Mouse (Mus musculus) kidney, adult 2 months (tissue): ENCODE measurements around the gene Slc4a7. TPM values are rescaled to one million over a fixed set of nuclear protein-coding genes. Genes with fewer than 3 reads are reported as not detected.

ENCODE experiments used
- DNase-seq: peaks from one replicate; pipeline ENCODE4 v3.0.0; 2021
- H3K27ac ChIP-seq: fragments of 200-500 bp; 2 replicates; pipeline ENCODE4 v1.5.1; 2012; ENCODE audit warnings: low read depth, low read length, control low read depth, inconsistent platforms; ENCODE audit not compliant: insufficient read depth
- H3K27me3 ChIP-seq: fragments of 200-500 bp; replicated peaks from 2 replicates; pipeline ENCODE4 v1.6.1; 2012; ENCODE audit warnings: mild to moderate bottlenecking, moderate library complexity, low read length, inconsistent platforms; ENCODE audit not compliant: control insufficient read depth, insufficient read depth
- H3K36me3 ChIP-seq: fragments of 200-500 bp; 2 replicates; pipeline ENCODE4 v1.6.1; 2012; ENCODE audit warnings: mild to moderate bottlenecking, moderate library complexity, low read length, inconsistent platforms; ENCODE audit not compliant: control insufficient read depth, insufficient read depth
- H3K4me1 ChIP-seq: fragments of 200-500 bp; 2 replicates; pipeline ENCODE4 v1.6.1; 2011; ENCODE audit warnings: low read length; ENCODE audit not compliant: control insufficient read depth, insufficient read depth
- H3K4me3 ChIP-seq: fragments of 200-500 bp; 2 replicates; pipeline ENCODE4 v1.5.1; 2011; ENCODE audit warnings: mild to moderate bottlenecking, low read depth, low read length, control low read depth; ENCODE audit not compliant: insufficient read depth
- CTCF ChIP-seq: fragments of 200-500 bp; conservative IDR thresholded peaks from 2 replicates; pipeline ENCODE4 v1.5.1; 2011; ENCODE audit warnings: low read depth, mild to moderate bottlenecking, control low read depth, low read length, moderate library complexity, mixed read lengths; ENCODE audit not compliant: insufficient read depth, insufficient read length
- POLR2A ChIP-seq: fragments of 200-500 bp; IDR thresholded peaks from one replicate; pipeline ENCODE4 v1.6.1; 2011; ENCODE audit warnings: low read depth, low read length, control low read depth
- WGBS: fragments of 180-500 bp; shearing (Covaris S2); methylation state at CpG from one replicate; pipeline ENCODE4 v1.1.7; 2018; 5-methylcytosine and 5-hydroxymethylcytosine counted together
- polyA plus RNA-seq: library from polyadenylated mRNA; depleted of rRNA; stranded (reverse); fragments of >200 nt; gene quantifications from 2 replicates; pipeline ENCODE4 v1.2.3, GENCODE M21; 2012

Gene Slc4a7
- polyA plus RNA-seq, 1 experiment, result 1.5 TPM

DNA sequence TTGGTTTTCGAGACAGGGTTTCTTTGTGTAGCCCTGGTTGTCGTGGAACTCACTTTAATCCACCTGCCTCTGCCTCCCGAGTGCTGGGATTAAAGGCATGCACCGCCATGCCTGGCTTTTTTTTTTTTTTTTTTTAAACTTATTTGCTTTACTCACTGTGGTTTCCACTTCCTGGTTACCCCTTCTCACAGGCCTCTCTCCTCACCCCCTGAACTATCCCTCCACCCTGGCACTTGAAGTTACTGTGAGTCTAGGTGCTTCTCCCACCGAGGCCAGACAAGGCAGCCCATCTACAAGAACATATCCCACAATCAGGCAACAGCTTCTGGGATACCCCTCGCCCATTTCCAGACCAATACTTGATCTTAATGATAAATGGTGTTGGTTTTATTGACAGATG, 14.8 kb downstream of the Slc4a7 start:
- Histone ChIP-seq H3K27ac (no peak overlapping the region), H3K27me3 (no peaks in the 10 kb centered on the region), H3K4me3 (no peak overlapping the region), H3K36me3 (no peaks in the 10 kb centered on the region), H3K4me1 (no peaks in the 10 kb centered on the region)
- TF ChIP-seq POLR2A (no peak), CTCF (no peak)
- no peak for DNase-seq
- WGBS, result 91% methylated on average over 6 of the region's 6 CpGs

GRCm38 (mm10) chr14:14718556-14718955, 16.5 kb downstream of the Slc4a7 start:
- WGBS, result 89% methylated on average over 4 of the region's 4 CpGs
- H3K27ac ChIP-seq, result no peak overlapping the region

DNA sequence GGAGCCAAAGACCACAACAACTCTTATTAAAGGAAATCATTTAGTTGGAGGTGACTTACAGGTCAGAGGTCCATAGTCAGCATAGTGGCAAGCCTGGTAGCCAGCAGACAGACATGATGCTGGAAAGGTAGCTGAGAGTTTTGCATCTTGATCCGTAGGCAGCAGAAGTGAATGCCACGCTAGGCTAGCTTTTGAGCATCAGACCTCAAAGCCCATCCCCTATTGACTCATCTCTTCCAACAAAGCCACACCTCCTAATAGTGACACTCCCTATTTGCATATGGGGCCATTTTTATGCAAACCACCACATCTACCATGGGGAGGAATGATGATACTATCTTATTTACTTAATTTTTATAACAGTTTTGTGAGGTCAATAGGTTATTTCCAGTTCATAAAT, 79.1 kb downstream of the Slc4a7 start:
- Histone ChIP-seq H3K27ac (no peak overlapping the region), H3K27me3 (no peaks in the 10 kb centered on the region), H3K4me3 (no peak overlapping the region), H3K4me1 (no peaks in the 10 kb centered on the region), H3K36me3 (no peaks in the 10 kb centered on the region)
- no peak for TF ChIP-seq POLR2A
- TF ChIP-seq CTCF, result no peak
- WGBS, result 99% methylated on average over 2 of the region's 2 CpGs
- DNase-seq, result no peak

More at GRCm38 (mm10) chr14:14718556-14718955, 16.5 kb downstream of the Slc4a7 start:
- no peaks in the 10 kb centered on the region for H3K36me3 ChIP-seq
- no peak for DNase-seq
- no peaks in the 10 kb centered on the region for H3K27me3 ChIP-seq
- no peak overlapping the region for H3K4me3 ChIP-seq
- H3K4me1 ChIP-seq, result no peaks in the 10 kb centered on the region
- no peak for TF ChIP-seq CTCF
- no peak for TF ChIP-seq POLR2A

- no peak overlapping the region for H3K27ac ChIP-seq
- 93% methylated on average over 1 of the region's 1 CpGs for WGBS
- no peaks in the 10 kb centered on the region for H3K36me3 ChIP-seq
- TF ChIP-seq POLR2A (no peak), CTCF (no peak)
- no peaks in the 10 kb centered on the region for H3K4me1 ChIP-seq
- DNase-seq, result no peak
- no peaks in the 10 kb centered on the region for H3K27me3 ChIP-seq
- no peak overlapping the region for H3K4me3 ChIP-seq
These were observed 82.1 kb downstream of the Slc4a7 start for GRCm38 (mm10) chr14:14784223-14784622.

GRCm38 (mm10) chr14:14786979-14787378, 84.9 kb downstream of the Slc4a7 start:
- Histone ChIP-seq H3K4me1 (no peaks in the 10 kb centered on the region), H3K4me3 (no peak overlapping the region), H3K36me3 (no peaks in the 10 kb centered on the region), H3K27me3 (no peaks in the 10 kb centered on the region), H3K27ac (no peak overlapping the region)
- no peak for TF ChIP-seq POLR2A
- TF ChIP-seq CTCF, result no peak
- no peak for DNase-seq
- WGBS, result 100% methylated on average over 1 of the region's 1 CpGs

DNA sequence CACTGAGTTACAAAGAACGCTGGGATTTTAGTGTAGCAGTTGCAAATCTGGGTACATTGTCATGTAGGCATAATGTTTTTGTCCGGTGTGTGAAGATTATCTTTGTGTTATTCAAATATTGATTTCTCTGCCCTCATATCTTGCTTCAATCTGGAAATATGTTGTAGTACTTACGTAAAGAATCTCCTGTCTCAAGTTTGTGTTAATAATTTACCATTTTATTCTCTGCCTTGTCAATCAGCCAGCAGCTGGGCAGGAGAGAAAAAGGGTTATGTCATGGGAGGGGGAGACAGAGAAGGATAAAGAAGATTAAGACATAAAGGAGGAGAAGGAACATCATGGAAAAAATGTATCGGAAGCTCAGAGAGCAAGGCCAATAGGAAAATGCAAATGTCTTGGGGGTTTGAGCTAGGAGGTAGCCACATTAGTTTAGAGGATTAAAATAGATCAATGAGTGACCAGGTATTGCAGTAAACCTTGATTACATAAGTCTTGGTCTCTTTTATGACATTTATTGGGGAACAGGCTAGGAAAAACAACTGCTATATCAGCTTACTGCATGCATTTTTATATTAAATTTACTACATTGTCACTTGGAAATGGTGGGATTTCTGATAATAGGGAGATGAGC, 87.9 kb downstream of the Slc4a7 start:
- Histone ChIP-seq H3K4me1 (no peaks in the 10 kb centered on the region), H3K36me3 (no peaks in the 10 kb centered on the region), H3K27ac (no peak overlapping the region), H3K4me3 (no peak overlapping the region), H3K27me3 (no peaks in the 10 kb centered on the region)
- peak; percentile 7 for DNase-seq
- WGBS, result 87% methylated on average over 4 of the region's 4 CpGs
- no peak for TF ChIP-seq POLR2A
- no peak for TF ChIP-seq CTCF

DNA sequence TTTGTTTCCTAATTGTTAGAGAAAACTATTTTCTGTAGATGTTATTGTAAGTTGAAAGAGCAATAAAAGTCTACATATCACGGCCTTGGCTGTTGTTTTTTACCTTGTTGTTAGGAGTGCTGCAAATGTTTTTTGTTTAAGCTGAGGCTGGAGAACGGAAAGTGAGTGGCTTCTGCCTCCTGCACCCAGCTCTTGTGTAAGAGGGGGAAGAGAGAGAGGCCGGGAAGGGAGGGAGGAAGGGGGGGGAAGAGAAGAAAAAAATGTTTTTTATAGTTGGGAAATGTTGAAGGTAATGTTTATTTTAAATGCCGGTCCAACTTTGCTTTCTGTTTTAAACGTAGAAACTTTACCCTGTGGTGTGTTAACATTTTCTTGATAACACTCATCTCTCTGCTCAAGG, 97.8 kb downstream of the Slc4a7 start:
- H3K27me3 ChIP-seq, result no peaks in the 10 kb centered on the region
- H3K36me3 ChIP-seq, result no peaks in the 10 kb centered on the region
- H3K4me1 ChIP-seq, result no peaks in the 10 kb centered on the region
- DNase-seq, result no peak
- H3K4me3 ChIP-seq, result no peak overlapping the region
- 78% methylated on average over 5 of the region's 5 CpGs for WGBS
- no peak for TF ChIP-seq POLR2A
- no peak for TF ChIP-seq CTCF
- H3K27ac ChIP-seq, result no peak overlapping the region
